Mouse (Mus musculus): Measurements from ENCODE around the gene Enox1. TPM values are rescaled to one million over a fixed set of nuclear protein-coding genes. Genes with fewer than 3 reads are reported as not detected.
"Not testable (repeated sequence)": the region's sequence is repeated elsewhere in the genome, so short reads cannot be mapped to it uniquely, and the experiment has no call there.

Gene Enox1
- polyA plus RNA-seq (2015; fragmentation: Nextera tagmentation; extraction: Ambion mirVana): 19.7 and 19.8 TPM in 2 replicates

- Histone ChIP-seq H3K4me1 (peaks cover 21% of the 10 kb centered on the region), H3K36me3 (no peaks in the 10 kb centered on the region), H3K27ac (replicated peaks) (peak within 1 kb of the TSS; percentile 76), H3K9ac (peak within 1 kb of the TSS; percentile 53), H3K4me2 (replicated peaks) (peak within 1 kb of the TSS; percentile 97), H3K4me3 (replicated peaks) (peak within 1 kb of the TSS; percentile 75), H3K9me3 (replicated peaks) (no peaks in the 10 kb centered on the region), H3K27me3 (no peaks in the 10 kb centered on the region)
- ATAC-seq (ENCODE audit: insufficient number of reproducible peaks, low FRiP score, low TSS enrichment, low read depth): peak; percentile 88
- WGBS: under 1% methylated on average over 73 of the region's 73 CpGs
These were observed at the start of gene Enox1 for GRCm38 (mm10) chr14:77156222-77156910. Gene Enox1 (plus strand): TSS chr14:77156763.

- not testable (repeated sequence) for ATAC-seq (ENCODE audit: insufficient number of reproducible peaks, low FRiP score, low TSS enrichment, low read depth); H3K9me3 ChIP-seq (replicated peaks); H3K36me3 ChIP-seq
These were observed 45.9 kb upstream of the Enox1 start for GRCm38 (mm10) chr14:77110622-77111021.

GRCm38 (mm10) chr14:77130612-77131011, 26.0 kb upstream of the Enox1 start:
- 93% methylated on average over 5 of the region's 5 CpGs for WGBS
- no peak overlapping the region for H3K4me2 ChIP-seq (replicated peaks)
- H3K27me3 ChIP-seq: no peaks in the 10 kb centered on the region
- no peaks in the 10 kb centered on the region for H3K4me1 ChIP-seq
- H3K27ac ChIP-seq (replicated peaks): no peak overlapping the region
- H3K36me3 ChIP-seq: no peaks in the 10 kb centered on the region
- H3K9me3 ChIP-seq (replicated peaks): no peaks in the 10 kb centered on the region
- no peak overlapping the region for H3K4me3 ChIP-seq (replicated peaks)
- no peak overlapping the region for H3K9ac ChIP-seq
- no peak for ATAC-seq (ENCODE audit: insufficient number of reproducible peaks, low FRiP score, low TSS enrichment, low read depth)

More at GRCm38 (mm10) chr14:77110622-77111021, 45.9 kb upstream of the Enox1 start:
- not testable (repeated sequence) for H3K27me3 ChIP-seq; H3K4me2 ChIP-seq (replicated peaks); H3K4me3 ChIP-seq (replicated peaks); H3K9ac ChIP-seq; H3K27ac ChIP-seq (replicated peaks); H3K4me1 ChIP-seq
- 79% methylated on average over 5 of the region's 5 CpGs for WGBS

GRCm38 (mm10) chr14:77136936-77137335, 19.6 kb upstream of the Enox1 start:
- no peaks in the 10 kb centered on the region for H3K4me1 ChIP-seq
- no peak overlapping the region for H3K4me3 ChIP-seq (replicated peaks)
- no peak overlapping the region for H3K4me2 ChIP-seq (replicated peaks)
- whole genome bisulfite sequencing: 52% methylated on average over 6 of the region's 6 CpGs
- ATAC-seq (ENCODE audit: insufficient number of reproducible peaks, low FRiP score, low TSS enrichment, low read depth): no peak
- no peaks in the 10 kb centered on the region for H3K36me3 ChIP-seq
- H3K9me3 ChIP-seq (replicated peaks): no peaks in the 10 kb centered on the region
- H3K9ac ChIP-seq: no peak overlapping the region
- H3K27ac ChIP-seq (replicated peaks): no peak overlapping the region
- no peaks in the 10 kb centered on the region for H3K27me3 ChIP-seq

- 24% methylated on average over 17 of the region's 17 CpGs for WGBS
These were observed 15.0 kb upstream of the Enox1 start for GRCm38 (mm10) chr14:77141324-77142282.

GRCm38 (mm10) chr14:77145103-77145502, 11.5 kb upstream of the Enox1 start:
- ATAC-seq (ENCODE audit: insufficient number of reproducible peaks, low FRiP score, low TSS enrichment, low read depth): no peak
- no peaks in the 10 kb centered on the region for H3K36me3 ChIP-seq
- no peak overlapping the region for H3K27ac ChIP-seq (replicated peaks)
- 76% methylated on average over 4 of the region's 4 CpGs for WGBS
- H3K9ac ChIP-seq: no peak overlapping the region
- H3K9me3 ChIP-seq (replicated peaks): no peaks in the 10 kb centered on the region
- H3K27me3 ChIP-seq: no peaks in the 10 kb centered on the region
- no peak overlapping the region for H3K4me2 ChIP-seq (replicated peaks)
- no peaks in the 10 kb centered on the region for H3K4me1 ChIP-seq
- no peak overlapping the region for H3K4me3 ChIP-seq (replicated peaks)

More at GRCm38 (mm10) chr14:77141324-77142282, 15.0 kb upstream of the Enox1 start:
- Histone ChIP-seq H3K9me3 (replicated peaks) (no peaks in the 10 kb centered on the region), H3K4me1 (no peaks in the 10 kb centered on the region), H3K36me3 (no peaks in the 10 kb centered on the region), H3K27ac (replicated peaks) (no peak overlapping the region), H3K4me3 (replicated peaks) (no peak overlapping the region), H3K4me2 (replicated peaks) (no peak overlapping the region), H3K9ac (no peak overlapping the region), H3K27me3 (no peaks in the 10 kb centered on the region)
- peak; percentile 72; the same call in 1 of the 2 replicates for ATAC-seq (ENCODE audit: insufficient number of reproducible peaks, low FRiP score, low TSS enrichment, low read depth)

- WGBS: 89% methylated on average over 1 of the region's 1 CpGs
- H3K9ac ChIP-seq: no peak overlapping the region
- no peak overlapping the region for H3K27ac ChIP-seq (replicated peaks)
- no peaks in the 10 kb centered on the region for H3K36me3 ChIP-seq
- no peaks in the 10 kb centered on the region for H3K9me3 ChIP-seq (replicated peaks)
- H3K4me2 ChIP-seq (replicated peaks): no peak overlapping the region
- H3K27me3 ChIP-seq: no peaks in the 10 kb centered on the region
- H3K4me1 ChIP-seq: no peaks in the 10 kb centered on the region
- ATAC-seq (ENCODE audit: insufficient number of reproducible peaks, low FRiP score, low TSS enrichment, low read depth): no peak
- H3K4me3 ChIP-seq (replicated peaks): no peak overlapping the region
These were observed 8.9 kb upstream of the Enox1 start for GRCm38 (mm10) chr14:77147635-77148034.

- H3K27me3 ChIP-seq: no peaks in the 10 kb centered on the region
- no peak overlapping the region for H3K27ac ChIP-seq (replicated peaks)
- H3K4me3 ChIP-seq (replicated peaks): no peak overlapping the region
- H3K4me1 ChIP-seq: peaks cover under 1% of the 10 kb centered on the region
- no peaks in the 10 kb centered on the region for H3K36me3 ChIP-seq
- H3K9ac ChIP-seq: no peak overlapping the region
- no peaks in the 10 kb centered on the region for H3K9me3 ChIP-seq (replicated peaks)
- no peak for ATAC-seq (ENCODE audit: insufficient number of reproducible peaks, low FRiP score, low TSS enrichment, low read depth)
- H3K4me2 ChIP-seq (replicated peaks): no peak overlapping the region
- WGBS: 70% methylated on average over 6 of the region's 6 CpGs
These were observed 6.0 kb upstream of the Enox1 start for GRCm38 (mm10) chr14:77150556-77150955.

GRCm38 (mm10) chr14:77151431-77151830, 5.1 kb upstream of the Enox1 start:
- no peak overlapping the region for H3K9ac ChIP-seq
- no peak overlapping the region for H3K4me2 ChIP-seq (replicated peaks)
- H3K4me3 ChIP-seq (replicated peaks): no peak overlapping the region
- H3K27me3 ChIP-seq: no peaks in the 10 kb centered on the region
- 72% methylated on average over 7 of the region's 7 CpGs for WGBS
- no peaks in the 10 kb centered on the region for H3K36me3 ChIP-seq
- no peak overlapping the region for H3K27ac ChIP-seq (replicated peaks)
- no peak for ATAC-seq (ENCODE audit: insufficient number of reproducible peaks, low FRiP score, low TSS enrichment, low read depth)
- H3K9me3 ChIP-seq (replicated peaks): no peaks in the 10 kb centered on the region
- H3K4me1 ChIP-seq: peaks cover 8% of the 10 kb centered on the region

GRCm38 (mm10) chr14:77156911-77157504, 445 bp downstream of the Enox1 start:
- Histone ChIP-seq H3K4me2 (replicated peaks) (peak overlapping the region; percentile 97), H3K27me3 (no peaks in the 10 kb centered on the region), H3K27ac (replicated peaks) (peak overlapping the region; percentile 76), H3K9ac (peak overlapping the region; percentile 53), H3K4me3 (replicated peaks) (peak overlapping the region; percentile 75), H3K4me1 (peaks cover 21% of the 10 kb centered on the region), H3K36me3 (no peaks in the 10 kb centered on the region), H3K9me3 (replicated peaks) (no peaks in the 10 kb centered on the region)
- ATAC-seq (ENCODE audit: insufficient number of reproducible peaks, low FRiP score, low TSS enrichment, low read depth): peak; percentile 58
- WGBS: under 1% methylated on average over 55 of the region's 64 CpGs

GRCm38 (mm10) chr14:77157505-77157911, 945 bp downstream of the Enox1 start:
- Histone ChIP-seq H3K9me3 (replicated peaks) (no peaks in the 10 kb centered on the region), H3K27me3 (no peaks in the 10 kb centered on the region), H3K4me2 (replicated peaks) (peak overlapping the region; percentile 97), H3K36me3 (no peaks in the 10 kb centered on the region), H3K4me1 (peaks cover 21% of the 10 kb centered on the region), H3K27ac (replicated peaks) (peak overlapping the region; percentile 76; the same call in 1 of the 2 replicates), H3K4me3 (replicated peaks) (peak overlapping the region; percentile 75), H3K9ac (peak overlapping the region; percentile 53; the same call in 1 of the 2 replicates)
- WGBS: under 1% methylated on average over 31 of the region's 31 CpGs
- ATAC-seq (ENCODE audit: insufficient number of reproducible peaks, low FRiP score, low TSS enrichment, low read depth): peak; percentile 89

Data from embryonic facial prominence, embryonic 15.5 days (tissue).